Mouse (Mus musculus) C2C12 (cell line): ENCODE measurements around the gene Prss40. TPM values are rescaled to one million over a fixed set of nuclear protein-coding genes. Genes with fewer than 3 reads are reported as not detected.
A peak's percentile ranks its signal among the peaks of the same experiment; 100 is the strongest.

Experiments
- H3K27me3 ChIP-seq: one replicate; pipeline ENCODE4 v1.6.1; 2011; ENCODE audit not compliant: control insufficient read depth, insufficient read depth, insufficient read length
- H3K36me3 ChIP-seq: one replicate; pipeline ENCODE4 v1.6.1; 2011; ENCODE audit not compliant: control insufficient read depth, insufficient read depth
- H3K4me3 ChIP-seq: one replicate; pipeline ENCODE4 v1.5.1; 2011; ENCODE audit warnings: mild to moderate bottlenecking, control low read depth; ENCODE audit not compliant: poor library complexity, insufficient read depth, severe bottlenecking
- H3K79me2 ChIP-seq: one replicate; pipeline ENCODE4 v1.6.1; 2011; ENCODE audit not compliant: control insufficient read depth, insufficient read depth
- H3K79me3 ChIP-seq: one replicate; pipeline ENCODE4 v1.6.1; 2011; ENCODE audit warnings: low read depth, control low read depth
- H3ac ChIP-seq: one replicate; pipeline ENCODE3; 2011; ENCODE audit warnings: low read depth; ENCODE audit not compliant: control insufficient read depth, insufficient read length
- CEBPB ChIP-seq: IDR thresholded peaks from one replicate; pipeline ENCODE4 v1.6.1; 2011; ENCODE audit warnings: low read depth, mild to moderate bottlenecking, control low read depth, moderate library complexity
- CTCF ChIP-seq: IDR thresholded peaks from one replicate; pipeline ENCODE4 v1.5.1; 2011; ENCODE audit not compliant: control insufficient read depth, insufficient read depth, insufficient read length
- FOSL1 ChIP-seq: IDR thresholded peaks from one replicate; pipeline ENCODE4 v1.8.0; 2011; ENCODE audit warnings: mild to moderate bottlenecking, low read length; ENCODE audit not compliant: poor library complexity, insufficient read depth, severe bottlenecking
- MAX ChIP-seq: IDR thresholded peaks from one replicate; pipeline ENCODE4 v1.6.1; 2011; ENCODE audit warnings: mild to moderate bottlenecking, control low read depth
- MYOD1 ChIP-seq: IDR thresholded peaks from one replicate; pipeline ENCODE4 v1.6.1; 2011; ENCODE audit warnings: low read depth; ENCODE audit not compliant: control insufficient read depth, insufficient read length
- MYOG ChIP-seq: IDR thresholded peaks from one replicate; pipeline ENCODE4 v1.6.1; 2011; ENCODE audit not compliant: control insufficient read depth, insufficient read length; ENCODE audit errors: extremely low read depth
- USF1 ChIP-seq: IDR thresholded peaks from one replicate; pipeline ENCODE4 v1.6.1; 2011; ENCODE audit warnings: low read depth, mild to moderate bottlenecking, control low read depth, moderate library complexity
- long read RNA-seq, 2 experiments: library from polyadenylated mRNA; unstranded; transcript quantifications; one replicate each; pipeline ENCODE4 v2.0.0; 2019 to 2020
- polyA plus RNA-seq: library from polyadenylated mRNA; unstranded; fragments of >200 nt; fragmentation: generic; extraction: Trizol; gene quantifications from one replicate; pipeline ENCODE4 v1.2.1, GENCODE M21; 2012; ENCODE audit warnings: missing spikeins

The Prss40 gene
- not detected for polyA plus RNA-seq
- long read RNA-seq, experiment 1 = 0 reads
- long read RNA-seq, experiment 2 = 0 reads

DNA sequence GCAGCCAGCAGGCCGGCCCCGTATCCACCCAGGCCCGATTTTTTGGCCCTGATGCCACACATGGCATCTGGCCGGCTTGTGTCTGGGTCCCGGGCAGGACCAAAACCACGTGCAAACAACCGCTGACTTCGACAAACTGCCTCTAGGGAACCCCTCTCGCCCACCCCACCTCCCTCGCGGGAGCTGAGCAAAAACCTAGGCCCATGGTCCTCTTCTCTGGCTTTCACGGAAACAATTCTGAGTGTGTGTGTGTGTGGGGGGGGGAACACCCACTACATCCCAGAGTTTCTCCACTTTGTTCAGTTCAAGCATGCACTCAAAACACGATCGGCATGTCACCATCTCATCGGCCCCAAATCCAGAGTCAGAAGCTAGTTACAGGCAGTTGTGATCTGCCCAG is at the start of gene Prss40:
Gene Prss40, minus strand, starts transcription at position 101 of the 400 bp plus-strand sequence.
- TF ChIP-seq MAX = no peak
- no peak for TF ChIP-seq CEBPB
- no peak for TF ChIP-seq USF1
- TF ChIP-seq FOSL1 = no peak
- no peak for TF ChIP-seq MYOD1
- TF ChIP-seq MYOG = no peak
- no peak for TF ChIP-seq CTCF
- H3K79me2 ChIP-seq = no peaks in the 10 kb centered on the region
- H3K36me3 ChIP-seq = no peaks in the 10 kb centered on the region
- no peaks in the 10 kb centered on the region for H3K27me3 ChIP-seq
- no peak within 1 kb of the TSS for H3ac ChIP-seq
- no peak within 1 kb of the TSS for H3K4me3 ChIP-seq
- no peaks in the 10 kb centered on the region for H3K79me3 ChIP-seq

DNA sequence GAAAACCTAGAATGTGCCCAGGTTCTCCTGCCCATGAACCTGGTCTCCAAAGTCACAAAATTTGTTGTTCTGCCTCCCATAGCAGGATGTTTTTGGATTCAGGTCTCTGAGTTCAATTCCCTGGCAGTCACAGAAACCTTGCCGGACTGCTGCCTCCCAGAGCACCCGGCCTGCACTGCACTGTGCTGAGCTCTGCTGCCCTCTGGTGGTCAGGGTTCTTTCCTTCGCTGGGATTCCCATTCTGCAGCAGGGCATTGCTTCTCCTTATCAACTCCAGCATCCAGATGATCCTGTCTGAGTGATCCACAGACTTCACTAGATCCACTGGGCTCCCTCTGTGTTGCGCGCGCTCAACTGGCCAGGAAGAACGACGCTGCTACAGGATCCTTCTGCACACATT is 41.6 kb upstream of the Prss40 start:
- no peaks in the 10 kb centered on the region for H3K79me3 ChIP-seq
- TF ChIP-seq MAX (no peak), CTCF (peak; percentile 81)
- no peak overlapping the region for H3ac ChIP-seq
- H3K79me2 ChIP-seq = no peaks in the 10 kb centered on the region
- no peaks in the 10 kb centered on the region for H3K36me3 ChIP-seq
- no peaks in the 10 kb centered on the region for H3K27me3 ChIP-seq
- no peak overlapping the region for H3K4me3 ChIP-seq

DNA sequence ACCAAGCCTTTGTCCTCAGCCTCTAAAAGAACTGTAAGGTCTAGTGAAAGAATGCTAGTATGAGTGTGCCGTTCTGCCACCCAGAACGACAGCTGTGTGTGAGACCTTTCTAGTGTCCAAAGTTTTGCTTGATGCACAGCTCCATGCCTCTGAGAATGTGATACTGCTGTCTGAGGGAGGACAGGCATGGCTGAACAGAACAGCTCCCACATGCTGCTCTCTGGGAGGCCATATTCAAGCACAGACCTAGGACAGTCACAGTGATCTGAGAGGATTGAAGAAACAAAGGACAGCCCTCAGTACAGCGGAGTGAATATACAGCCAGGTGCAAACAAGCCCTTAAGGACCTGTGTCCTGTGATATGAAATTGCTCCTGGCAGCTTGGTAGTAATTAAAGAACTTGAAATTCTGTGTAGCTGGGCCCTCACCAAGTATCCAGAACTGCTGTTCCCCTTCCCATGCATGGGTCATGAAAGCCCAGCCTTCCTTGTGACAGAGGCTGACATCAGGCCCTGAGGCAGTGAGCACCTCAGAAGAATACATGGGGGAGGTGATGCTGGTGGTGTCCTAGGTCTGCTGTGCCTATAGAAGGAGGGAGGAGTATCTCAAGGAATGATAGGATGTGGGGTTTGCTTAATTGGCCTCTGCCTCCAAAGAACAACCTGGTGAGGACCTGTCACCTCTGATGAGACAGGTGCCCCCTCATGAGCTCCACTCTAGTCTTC is 40.7 kb upstream of the Prss40 start:
- Histone ChIP-seq H3K4me3 (no peak overlapping the region), H3K79me2 (no peaks in the 10 kb centered on the region), H3K36me3 (no peaks in the 10 kb centered on the region), H3ac (no peak overlapping the region), H3K79me3 (no peaks in the 10 kb centered on the region), H3K27me3 (no peaks in the 10 kb centered on the region)
- TF ChIP-seq MYOD1 (no peak), CTCF (no peak), MAX (no peak), USF1 (no peak), FOSL1 (no peak), MYOG (no peak), CEBPB (no peak)

DNA sequence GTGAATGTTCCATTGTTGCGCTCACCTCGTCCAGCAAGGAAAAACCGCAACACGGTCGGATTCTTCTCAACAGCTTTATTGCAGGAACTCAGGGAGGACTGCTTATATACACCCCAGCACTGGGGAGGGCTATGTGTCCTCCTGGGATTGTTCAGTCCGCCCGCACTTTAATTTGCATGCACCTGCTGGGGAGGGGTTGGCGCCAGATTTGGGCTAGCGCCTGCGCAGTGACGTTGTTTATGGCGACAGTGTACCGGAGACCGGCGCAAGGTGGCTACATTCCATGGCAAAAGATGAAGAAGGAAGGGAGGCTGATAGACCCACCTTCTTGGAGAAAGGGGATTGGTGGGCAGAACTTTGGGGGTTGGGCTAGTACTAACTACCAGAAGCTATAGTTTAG is 39.3 kb upstream of the Prss40 start:
- Histone ChIP-seq H3K79me3 (no peaks in the 10 kb centered on the region), H3K4me3 (no peak overlapping the region), H3K27me3 (no peaks in the 10 kb centered on the region), H3K79me2 (no peaks in the 10 kb centered on the region), H3K36me3 (no peaks in the 10 kb centered on the region), H3ac (no peak overlapping the region)
- no peak for TF ChIP-seq CEBPB
- TF ChIP-seq FOSL1 = no peak
- TF ChIP-seq USF1 = no peak
- TF ChIP-seq MYOD1 = no peak
- TF ChIP-seq MYOG = no peak
- no peak for TF ChIP-seq MAX
- no peak for TF ChIP-seq CTCF

DNA sequence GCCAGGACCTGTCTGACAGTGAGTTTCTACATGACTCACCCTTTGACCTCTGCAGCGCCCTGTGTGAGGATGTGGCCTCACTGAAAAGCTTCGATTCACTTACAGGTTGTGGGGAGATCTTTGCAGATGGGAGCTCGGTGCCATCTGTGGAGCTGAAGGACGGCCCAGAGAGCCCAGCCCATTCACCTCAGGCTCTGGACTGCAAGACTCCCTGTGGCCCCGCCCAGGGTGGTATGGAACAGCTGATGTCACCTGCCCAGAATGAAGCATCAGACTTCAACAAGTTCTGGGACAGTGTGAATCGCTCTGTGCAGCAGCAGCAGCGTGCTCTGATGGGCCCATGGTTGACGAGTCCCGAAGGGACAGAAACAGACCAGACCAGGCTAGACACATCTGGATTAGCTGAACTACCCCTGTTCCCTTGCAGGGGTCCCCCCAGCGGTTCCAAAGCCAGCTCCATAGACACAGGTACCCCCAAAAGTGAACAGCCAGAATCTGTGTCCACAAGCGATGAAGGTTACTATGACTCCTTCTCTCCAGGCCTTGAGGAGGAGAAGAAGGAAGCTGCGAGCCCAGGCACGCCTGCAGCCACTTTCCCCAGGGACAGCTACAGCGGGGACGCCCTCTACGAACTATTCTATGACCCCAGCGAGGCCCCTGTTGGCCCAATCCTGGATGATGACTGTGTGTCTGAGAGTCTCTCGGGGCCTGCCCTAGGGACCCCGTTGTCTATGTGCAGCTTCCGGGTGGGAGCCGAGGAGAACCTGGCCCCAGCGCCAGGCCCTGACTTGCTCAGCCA is 26.8 kb upstream of the Prss40 start:
- Histone ChIP-seq H3K27me3 (peaks cover 17% of the 10 kb centered on the region), H3K4me3 (no peak overlapping the region), H3K36me3 (no peaks in the 10 kb centered on the region), H3K79me2 (no peaks in the 10 kb centered on the region), H3ac (no peak overlapping the region), H3K79me3 (no peaks in the 10 kb centered on the region)
- TF ChIP-seq CEBPB (no peak), CTCF (no peak), USF1 (no peak), MYOG (no peak), MAX (no peak), FOSL1 (no peak), MYOD1 (no peak)
